In the genomic region with DNA sequence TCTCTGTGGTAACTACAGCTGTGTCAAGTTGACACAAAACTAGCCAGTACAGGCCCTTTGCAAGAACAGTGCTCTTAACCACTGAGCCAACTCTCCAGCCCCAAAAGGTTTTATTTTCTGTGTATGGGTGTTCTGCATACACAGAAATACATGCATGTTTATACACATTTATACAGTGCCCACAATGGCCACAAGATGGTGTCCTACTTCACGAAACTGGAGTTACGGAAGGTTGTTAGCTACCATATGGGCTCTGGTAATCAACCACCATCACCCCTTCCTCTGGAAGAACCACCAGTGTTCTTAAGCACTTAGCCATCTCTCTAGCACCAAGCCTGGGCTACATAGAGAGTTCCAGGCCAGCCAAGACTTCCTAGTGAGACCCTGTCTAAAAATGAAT, we compare ENCODE assay signal across 8 mouse cellular contexts. TPM values are rescaled to one million over a fixed set of nuclear protein-coding genes. Genes with fewer than 3 reads are reported as not detected.
DNase-seq lines count a peak whose midpoint lies in the region; ATAC-seq and TF ChIP-seq lines count a peak whose summit lies in the region.

No protein-coding gene starts in this region.

- TF ChIP-seq CTCF in gastrocnemius, adult 2 months (IDR thresholded peaks at IDR 0.05) = peak; percentile 56

- H3K4me3 ChIP-seq in gastrocnemius, adult 2 months = no peak overlapping the region

- no peak overlapping the region for H3K27ac ChIP-seq in gastrocnemius, adult 2 months

- DNase-seq in gastrocnemius, adult 2 months = no peak
- no peak for DNase-seq in gastrocnemius, adult 18-20 months (ENCODE audit: low spot score)
- DNase-seq in thymus, postnatal 0 days (ENCODE audit: low spot score) = peak; percentile 68
- DNase-seq in thymus, adult 18-20 months = no peak
- DNase-seq in thymus, postnatal 25 days = peak; percentile 43
- no peak for DNase-seq in right cerebral cortex, postnatal 25 days
- DNase-seq in heart, adult 8-10 months (ENCODE audit: low spot score) = no peak

- ATAC-seq in granulocyte monocyte progenitor cell, adult 5-6 weeks (replicated peaks; ENCODE audit: poor library complexity, severe bottlenecking) = peak; percentile 83

- intact Hi-C loops in gastrocnemius, adult 2 months (cut with DNase I) = no loop called here

RNA-seq across cellular contexts. Expression of gene E4f1, which starts 8.5 kb away (rescaled TPM):
- 10 to 100 TPM; 11.4 to 16.5 TPM for total RNA-seq in gastrocnemius, adult 2 months (2021)
- 10 to 100 TPM; 10.8 TPM for total RNA-seq in gastrocnemius, adult 18-20 months (2021)
- 12.2 and 24.5 TPM in 2 replicates for polyA plus RNA-seq in thymus, postnatal 0 days (2015; fragmentation: Nextera tagmentation; extraction: Ambion mirVana)
- total RNA-seq in granulocyte monocyte progenitor cell, adult 5-6 weeks (2014; fragmentation: Nextera tagmentation) = 20.6 and 45.1 TPM in 2 replicates
- total RNA-seq in granulocyte monocyte progenitor cell, adult 5-6 weeks (2017) = 9.5 and 21.7 TPM in 2 replicates
- total RNA-seq in heart, adult 8-10 months (2022) = 10 to 100 TPM; 11.2 to 14.7 (median 11.9) TPM

RNA-seq across cellular contexts. Expression of gene Pgp, which starts 8.6 kb away (rescaled TPM):
- 10 to 100 TPM; 50.8 to 56.3 TPM for total RNA-seq in gastrocnemius, adult 2 months (2021)
- 10 to 100 TPM; 47.6 to 52.1 TPM for total RNA-seq in gastrocnemius, adult 18-20 months (2021)
- 55.7 and 57.4 TPM in 2 replicates for polyA plus RNA-seq in thymus, postnatal 0 days (2015; fragmentation: Nextera tagmentation; extraction: Ambion mirVana)
- 22.9 and 25.4 TPM in 2 replicates for total RNA-seq in granulocyte monocyte progenitor cell, adult 5-6 weeks (2014; fragmentation: Nextera tagmentation)
- total RNA-seq in granulocyte monocyte progenitor cell, adult 5-6 weeks (2017) = 11.6 and 15.2 TPM in 2 replicates
- 10 to 100 TPM; 39.9 to 44.4 (median 41.4) TPM for total RNA-seq in heart, adult 8-10 months (2022)

RNA-seq across cellular contexts. Expression of gene Bricd5, which starts 12.1 kb away (rescaled TPM):
- total RNA-seq in gastrocnemius, adult 2 months (2021) = not detected
- under 1 TPM in 1 of 2 experiments, not detected in 1; 0.31 TPM for total RNA-seq in gastrocnemius, adult 18-20 months (2021)
- 0.18 TPM in 1 of 2 replicates, not detected in the other for polyA plus RNA-seq in thymus, postnatal 0 days (2015; fragmentation: Nextera tagmentation; extraction: Ambion mirVana)
- 2.2 TPM in 1 of 2 replicates, not detected in the other for total RNA-seq in granulocyte monocyte progenitor cell, adult 5-6 weeks (2014; fragmentation: Nextera tagmentation)
- 0.22 TPM in 1 of 2 replicates, not detected in the other for total RNA-seq in granulocyte monocyte progenitor cell, adult 5-6 weeks (2017)
- total RNA-seq in heart, adult 8-10 months (2022) = under 1 TPM in 2 of 4 experiments, not detected in 2; 0.28 to 0.31 TPM

RNA-seq across cellular contexts. Expression of gene Mlst8, which starts 17.3 kb away (rescaled TPM):
- total RNA-seq in gastrocnemius, adult 2 months (2021) = 10 to 100 TPM; 12.1 to 14.8 TPM
- total RNA-seq in gastrocnemius, adult 18-20 months (2021) = 10 to 100 TPM in 1 of 2 experiments, 1 to 10 TPM in 1; 9.9 to 11.1 TPM
- 18.6 and 19.2 TPM in 2 replicates for polyA plus RNA-seq in thymus, postnatal 0 days (2015; fragmentation: Nextera tagmentation; extraction: Ambion mirVana)
- 21.2 and 21.6 TPM in 2 replicates for total RNA-seq in granulocyte monocyte progenitor cell, adult 5-6 weeks (2014; fragmentation: Nextera tagmentation)
- 21.8 and 27.8 TPM in 2 replicates for total RNA-seq in granulocyte monocyte progenitor cell, adult 5-6 weeks (2017)
- total RNA-seq in heart, adult 8-10 months (2022) = 10 to 100 TPM; 10.5 to 11.8 (median 11.0) TPM

RNA-seq across cellular contexts. Expression of gene Dnase1l2, which starts 18.7 kb away (rescaled TPM):
- total RNA-seq in gastrocnemius, adult 2 months (2021) = 1 to 10 TPM; 1.4 to 2.2 TPM
- total RNA-seq in gastrocnemius, adult 18-20 months (2021) = 1 to 10 TPM; 1.0 to 1.3 TPM
- polyA plus RNA-seq in thymus, postnatal 0 days (2015; fragmentation: Nextera tagmentation; extraction: Ambion mirVana) = 1.7 and 1.9 TPM in 2 replicates
- 2.3 and 2.8 TPM in 2 replicates for total RNA-seq in granulocyte monocyte progenitor cell, adult 5-6 weeks (2014; fragmentation: Nextera tagmentation)
- total RNA-seq in granulocyte monocyte progenitor cell, adult 5-6 weeks (2017) = 0.72 and 1.3 TPM in 2 replicates
- 1 to 10 TPM in 3 of 4 experiments, under 1 TPM in 1; 0.91 to 1.4 (median 1.1) TPM for total RNA-seq in heart, adult 8-10 months (2022)

Comparison
In these comparisons a context has a peak if more than half of its experiments do, and no peak if none do; other contexts are left out.
1. DNase-seq: peak in thymus, postnatal 0 days (single experiment) and thymus, postnatal 25 days (single experiment); none in gastrocnemius, adult 2 months (single experiment), gastrocnemius, adult 18-20 months (single experiment), thymus, adult 18-20 months (0 of 2), right cerebral cortex, postnatal 25 days (single experiment) and heart, adult 8-10 months (single experiment).